Mouse (Mus musculus) kidney, postnatal 10 days (tissue): ENCODE data around the gene Hspa12a.

Experiments used
- DNase-seq: peaks from one replicate; pipeline ENCODE4 v3.0.0; 2021; ENCODE audit warnings: mixed read lengths

Gene Hspa12a

GRCm38 (mm10) chr19:58818571-58819415 is 124.7 kb downstream of the Hspa12a start:
- peak; percentile 44 for DNase-seq

- no peak for DNase-seq
Observed at GRCm38 (mm10) chr19:58817398-58817797, 126.1 kb downstream of the Hspa12a start.

- peak; percentile 69 for DNase-seq
Observed at GRCm38 (mm10) chr19:58816453-58817041, 126.9 kb downstream of the Hspa12a start.

- no peak for DNase-seq
Observed at GRCm38 (mm10) chr19:58815179-58815922, 128.1 kb downstream of the Hspa12a start.

GRCm38 (mm10) chr19:58810536-58810935 is 132.9 kb downstream of the Hspa12a start:
- no peak for DNase-seq

- DNase-seq: no peak
Observed at GRCm38 (mm10) chr19:58808864-58809263, 134.6 kb downstream of the Hspa12a start.

- peak; percentile 86 for DNase-seq
Observed at GRCm38 (mm10) chr19:58806364-58806763, 137.1 kb downstream of the Hspa12a start.

GRCm38 (mm10) chr19:58805191-58805779 is 138.2 kb downstream of the Hspa12a start:
- no peak for DNase-seq

GRCm38 (mm10) chr19:58795114-58795669 is 148.3 kb downstream of the Hspa12a start:
- no peak for DNase-seq

GRCm38 (mm10) chr19:58794284-58794683 is 149.2 kb downstream of the Hspa12a start, which contains the start of gene 1700019N19Rik:
Gene 1700019N19Rik (minus strand): TSS chr19:58794461.
- DNase-seq: no peak

- no peak for DNase-seq
Observed at GRCm38 (mm10) chr19:58789194-58789593, 154.3 kb downstream of the Hspa12a start.

- DNase-seq: no peak
Observed at GRCm38 (mm10) chr19:58783938-58784337, 159.5 kb downstream of the Hspa12a start.

- DNase-seq: no peak
Observed at GRCm38 (mm10) chr19:58781566-58781965, 161.9 kb downstream of the Hspa12a start.

- DNase-seq: no peak
Observed at GRCm38 (mm10) chr19:58776461-58776860, 167.0 kb downstream of the Hspa12a start.

GRCm38 (mm10) chr19:58767329-58767728 is 176.1 kb downstream of the Hspa12a start:
- no peak for DNase-seq

GRCm38 (mm10) chr19:58762848-58763541 is 180.5 kb downstream of the Hspa12a start:
- peak; percentile 84 for DNase-seq

- DNase-seq: no peak
Observed at GRCm38 (mm10) chr19:58762316-58762715, 181.1 kb downstream of the Hspa12a start.

GRCm38 (mm10) chr19:58759423-58759822 is 184.0 kb downstream of the Hspa12a start, which contains the start of gene Pnliprp2:
Gene Pnliprp2 (plus strand): TSS chr19:58759719.
- peak; percentile 79 for DNase-seq

- DNase-seq: no peak
Observed at GRCm38 (mm10) chr19:58758871-58759270, 184.6 kb downstream of the Hspa12a start.

- DNase-seq: no peak
Observed at GRCm38 (mm10) chr19:58751504-58751903, 191.9 kb downstream of the Hspa12a start.

GRCm38 (mm10) chr19:58750822-58751221 is 192.6 kb downstream of the Hspa12a start:
- DNase-seq: no peak

GRCm38 (mm10) chr19:58747498-58748000 is 195.9 kb downstream of the Hspa12a start:
- no peak for DNase-seq
